Mouse (Mus musculus) MEL (cell line): Measurements from ENCODE around the gene Nt5c3b.

Experiments
- CTCF ChIP-seq, 3 experiments: IDR thresholded peaks in 2 of 3; conservative IDR thresholded peaks in 1 of 3; 2 replicates each; pipeline ENCODE4 v1.5.1; 2011 to 2012; ENCODE audit warnings: low read length in 3 of 3, low read depth in 2 of 3, mild to moderate bottlenecking in 2 of 3, improper control_type of control experiment in 1 of 3, inconsistent platforms in 1 of 3, mixed read lengths in 1 of 3, moderate library complexity in 1 of 3; ENCODE audit not compliant: control insufficient read depth in 1 of 3, insufficient read depth in 1 of 3, poor library complexity in 1 of 3, severe bottlenecking in 1 of 3
- E2F4 ChIP-seq: IDR thresholded peaks from 2 replicates; pipeline ENCODE4 v1.6.1; 2011; ENCODE audit warnings: low read depth, low read length, improper control_type of control experiment, borderline replicate concordance
- ELF1 ChIP-seq: IDR thresholded peaks from 2 replicates; pipeline ENCODE4 v1.6.1; 2014; ENCODE audit warnings: low read depth, mild to moderate bottlenecking, inconsistent platforms, low read length, improper control_type of control experiment, moderate library complexity
- EP300 ChIP-seq, 2 experiments: IDR thresholded peaks; 2 replicates each; pipeline ENCODE4 v1.6.1; 2011; ENCODE audit warnings: improper control_type of control experiment in 2 of 2, low read length in 2 of 2, low read depth in 1 of 2, mild to moderate bottlenecking in 1 of 2
- MAFK ChIP-seq: IDR thresholded peaks from 2 replicates; pipeline ENCODE4 v1.6.1; 2011; ENCODE audit warnings: low read depth, mild to moderate bottlenecking, low read length, improper control_type of control experiment, borderline replicate concordance
- MEF2A ChIP-seq: IDR thresholded peaks from 2 replicates; pipeline ENCODE4 v1.6.1; 2014; ENCODE audit warnings: low read depth, mild to moderate bottlenecking, inconsistent platforms, low read length, improper control_type of control experiment; ENCODE audit not compliant: poor library complexity, insufficient replicate concordance, severe bottlenecking; ENCODE audit errors: extremely low read depth

DNA sequence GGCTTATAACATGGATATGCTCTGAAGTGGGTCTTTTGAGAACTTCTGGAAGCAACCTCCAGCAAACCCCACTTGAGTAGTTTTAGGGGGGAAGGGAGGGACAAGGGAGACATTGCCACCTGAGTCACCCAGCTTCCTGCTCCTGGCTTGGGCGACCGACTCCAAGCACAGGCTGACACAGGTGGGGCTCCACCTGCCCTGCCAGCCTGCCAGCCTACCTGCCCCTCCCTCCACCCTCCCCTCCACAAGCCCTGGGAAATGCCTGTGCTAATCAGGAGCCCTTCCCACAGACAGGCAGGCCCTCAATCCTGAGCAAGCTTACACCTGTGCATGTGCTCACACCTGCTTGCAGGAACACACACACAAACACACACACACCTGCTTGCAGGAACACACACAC is 38.9 kb downstream of the Nt5c3b start:
- TF ChIP-seq EP300 (IDR thresholded peaks at IDR 0.05; ENCODE audit: low read depth in 1 of 2, low read length in 2 of 2) = no peak
- no peak for TF ChIP-seq ELF1
- TF ChIP-seq CTCF (IDR thresholded peaks at IDR 0.05 in 2 of 3, conservative IDR thresholded peaks at IDR 0.05 in 1 of 3; ENCODE audit: control insufficient read depth in 1 of 3, insufficient read depth in 1 of 3, low read depth in 2 of 3, low read length in 3 of 3, poor library complexity in 1 of 3, severe bottlenecking in 1 of 3) = no peak
- no peak for TF ChIP-seq MEF2A
- no peak for TF ChIP-seq E2F4
- no peak for TF ChIP-seq MAFK
